Mouse (Mus musculus) embryo, embryonic 9.5 days (tissue): ENCODE results near the gene Galnt2.

Source experiments
- DNase-seq: peaks from one replicate; pipeline ENCODE4 v3.0.0-alpha.2; 2017; ENCODE audit errors: extremely low spot score

Galnt2 gene

GRCm38 (mm10) chr8:124371410-124372123 lies 140.4 kb downstream of the Galnt2 start:
- no peak for DNase-seq

GRCm38 (mm10) chr8:124373753-124374152 lies 142.6 kb downstream of the Galnt2 start:
- DNase-seq = no peak

GRCm38 (mm10) chr8:124375168-124375567 lies 144.0 kb downstream of the Galnt2 start:
- no peak for DNase-seq

GRCm38 (mm10) chr8:124375727-124376126 lies 144.5 kb downstream of the Galnt2 start:
- DNase-seq = no peak

GRCm38 (mm10) chr8:124376406-124376805 lies 145.2 kb downstream of the Galnt2 start:
- no peak for DNase-seq

- no peak for DNase-seq
These were observed 148.1 kb downstream of the Galnt2 start for GRCm38 (mm10) chr8:124379289-124379688.

GRCm38 (mm10) chr8:124382235-124382634 lies 151.0 kb downstream of the Galnt2 start:
- DNase-seq = no peak

- DNase-seq = no peak
These were observed 153.1 kb downstream of the Galnt2 start for GRCm38 (mm10) chr8:124384336-124384735.

- DNase-seq = no peak
These were observed 155.2 kb downstream of the Galnt2 start for GRCm38 (mm10) chr8:124386225-124386899.

- DNase-seq = no peak
These were observed 158.3 kb downstream of the Galnt2 start for GRCm38 (mm10) chr8:124389495-124389894.

- no peak for DNase-seq
These were observed 160.0 kb downstream of the Galnt2 start for GRCm38 (mm10) chr8:124391191-124391590.

- DNase-seq = no peak
These were observed 161.3 kb downstream of the Galnt2 start for GRCm38 (mm10) chr8:124392271-124393012.

- DNase-seq = no peak
These were observed 161.8 kb downstream of the Galnt2 start for GRCm38 (mm10) chr8:124393013-124393412.

- no peak for DNase-seq
These were observed 162.7 kb downstream of the Galnt2 start for GRCm38 (mm10) chr8:124393927-124394326.

- DNase-seq = no peak
These were observed 163.8 kb downstream of the Galnt2 start for GRCm38 (mm10) chr8:124394951-124395350.
